Mouse (Mus musculus): ENCODE data around the gene Gm49325. TPM values are rescaled to one million over a fixed set of nuclear protein-coding genes. Genes with fewer than 3 reads are reported as not detected.
A peak's percentile ranks its signal among the peaks of the same experiment; 100 is the strongest.

The Gm49325 gene
- polyA plus RNA-seq, 1 experiment from 2014 or later: 7.1 TPM

GRCm38 (mm10) chr10:77573162-77573561, 32.8 kb upstream of the Gm49325 start:
- 76% methylated on average over 1 of the region's 1 CpGs for WGBS
- ATAC-seq (ENCODE audit: insufficient number of reproducible peaks, insufficient read depth, low FRiP score, low TSS enrichment): no peak

GRCm38 (mm10) chr10:77580027-77580920, 25.7 kb upstream of the Gm49325 start:
- Histone ChIP-seq H3K27ac (no peak overlapping the region), H3K9me3 (no peaks in the 10 kb centered on the region), H3K27me3 (no peaks in the 10 kb centered on the region), H3K4me3 (no peak overlapping the region), H3K36me3 (no peaks in the 10 kb centered on the region), H3K9ac (no peak overlapping the region), H3K4me2 (replicated peaks) (no peak overlapping the region), H3K4me1 (peaks cover 23% of the 10 kb centered on the region)
- 61% methylated on average over 10 of the region's 10 CpGs for WGBS
- no peak for ATAC-seq (ENCODE audit: insufficient number of reproducible peaks, insufficient read depth, low FRiP score, low TSS enrichment)

More at GRCm38 (mm10) chr10:77573162-77573561, 32.8 kb upstream of the Gm49325 start:
- H3K27ac ChIP-seq: no peak overlapping the region
- H3K27me3 ChIP-seq: no peaks in the 10 kb centered on the region
- no peaks in the 10 kb centered on the region for H3K9me3 ChIP-seq
- H3K4me3 ChIP-seq: no peak overlapping the region
- H3K36me3 ChIP-seq: no peaks in the 10 kb centered on the region
- H3K9ac ChIP-seq: no peak overlapping the region
- no peak overlapping the region for H3K4me2 ChIP-seq (replicated peaks)
- H3K4me1 ChIP-seq: 0 out of 2 replicates have a peak, but pooled peaks cover 2% of the 10 kb centered on the region

GRCm38 (mm10) chr10:77581023-77581407, 25.0 kb upstream of the Gm49325 start:
- Histone ChIP-seq H3K27me3 (no peaks in the 10 kb centered on the region), H3K4me1 (peaks cover 23% of the 10 kb centered on the region), H3K4me3 (peak overlapping the region; percentile 81), H3K4me2 (replicated peaks) (peak overlapping the region; percentile 77), H3K27ac (peak overlapping the region; percentile 90), H3K36me3 (no peaks in the 10 kb centered on the region), H3K9ac (peak overlapping the region; percentile 85), H3K9me3 (no peaks in the 10 kb centered on the region)
- no peak for ATAC-seq (ENCODE audit: insufficient number of reproducible peaks, insufficient read depth, low FRiP score, low TSS enrichment)
- WGBS: 9% methylated on average over 8 of the region's 8 CpGs

- no peaks in the 10 kb centered on the region for H3K27me3 ChIP-seq
- peaks cover under 1% of the 10 kb centered on the region; the same call in 1 of the 2 replicates for H3K36me3 ChIP-seq
- under 1% methylated on average over 64 of the region's 64 CpGs for WGBS
- H3K27ac ChIP-seq: peak within 1 kb of the TSS; percentile 90
- H3K9me3 ChIP-seq: no peaks in the 10 kb centered on the region
- H3K4me1 ChIP-seq: peaks cover 23% of the 10 kb centered on the region
- peak within 1 kb of the TSS; percentile 85 for H3K9ac ChIP-seq
- peak within 1 kb of the TSS; percentile 77 for H3K4me2 ChIP-seq (replicated peaks)
- peak; percentile 97 for ATAC-seq (ENCODE audit: insufficient number of reproducible peaks, insufficient read depth, low FRiP score, low TSS enrichment)
- H3K4me3 ChIP-seq: peak within 1 kb of the TSS; percentile 81
These were observed 24.4 kb upstream of the Gm49325 start, which contains the start of gene Pttg1ip for GRCm38 (mm10) chr10:77581408-77582284. Pttg1ip (plus strand) TSS chr10:77581720.

GRCm38 (mm10) chr10:77582285-77582618, 23.7 kb upstream of the Gm49325 start:
- no peak for ATAC-seq (ENCODE audit: insufficient number of reproducible peaks, insufficient read depth, low FRiP score, low TSS enrichment)
- Histone ChIP-seq H3K4me2 (replicated peaks) (peak overlapping the region; percentile 77), H3K4me3 (peak overlapping the region; percentile 81), H3K36me3 (peaks cover 7% of the 10 kb centered on the region; the same call in 1 of the 2 replicates), H3K27me3 (no peaks in the 10 kb centered on the region), H3K4me1 (peaks cover 23% of the 10 kb centered on the region), H3K9me3 (no peaks in the 10 kb centered on the region), H3K9ac (peak overlapping the region; percentile 85), H3K27ac (peak overlapping the region; percentile 90; the same call in 1 of the 2 replicates)
- WGBS: 16% methylated on average over 8 of the region's 8 CpGs

- H3K4me2 ChIP-seq (replicated peaks): no peak overlapping the region
- H3K36me3 ChIP-seq: peaks cover 23% of the 10 kb centered on the region
- H3K9me3 ChIP-seq: no peaks in the 10 kb centered on the region
- 0 out of 2 replicates have a peak overlapping the region, but pooled peaks have one; percentile 0 for H3K4me3 ChIP-seq
- no peak overlapping the region for H3K27ac ChIP-seq
- H3K4me1 ChIP-seq: peaks cover 23% of the 10 kb centered on the region
- no peak overlapping the region for H3K9ac ChIP-seq
- no peak for ATAC-seq (ENCODE audit: insufficient number of reproducible peaks, insufficient read depth, low FRiP score, low TSS enrichment)
- no peaks in the 10 kb centered on the region for H3K27me3 ChIP-seq
- 79% methylated on average over 10 of the region's 10 CpGs for WGBS
These were observed 22.1 kb upstream of the Gm49325 start for GRCm38 (mm10) chr10:77583795-77584422.

GRCm38 (mm10) chr10:77586637-77587036, 19.4 kb upstream of the Gm49325 start:
- no peak overlapping the region for H3K4me3 ChIP-seq
- ATAC-seq (ENCODE audit: insufficient number of reproducible peaks, insufficient read depth, low FRiP score, low TSS enrichment): no peak
- no peaks in the 10 kb centered on the region for H3K27me3 ChIP-seq
- H3K4me2 ChIP-seq (replicated peaks): no peak overlapping the region
- 87% methylated on average over 3 of the region's 3 CpGs for WGBS
- H3K9me3 ChIP-seq: no peaks in the 10 kb centered on the region
- H3K36me3 ChIP-seq: peaks cover 46% of the 10 kb centered on the region
- peaks cover 18% of the 10 kb centered on the region for H3K4me1 ChIP-seq
- no peak overlapping the region for H3K27ac ChIP-seq
- no peak overlapping the region for H3K9ac ChIP-seq

GRCm38 (mm10) chr10:77587091-77587775, 18.8 kb upstream of the Gm49325 start:
- H3K9me3 ChIP-seq: no peaks in the 10 kb centered on the region
- no peak overlapping the region for H3K27ac ChIP-seq
- H3K9ac ChIP-seq: no peak overlapping the region
- H3K4me1 ChIP-seq: peaks cover 17% of the 10 kb centered on the region
- ATAC-seq (ENCODE audit: insufficient number of reproducible peaks, insufficient read depth, low FRiP score, low TSS enrichment): no peak
- 86% methylated on average over 6 of the region's 6 CpGs for WGBS
- no peak overlapping the region for H3K4me2 ChIP-seq (replicated peaks)
- H3K36me3 ChIP-seq: peaks cover 52% of the 10 kb centered on the region
- H3K27me3 ChIP-seq: no peaks in the 10 kb centered on the region
- H3K4me3 ChIP-seq: no peak overlapping the region

- ATAC-seq (ENCODE audit: insufficient number of reproducible peaks, insufficient read depth, low FRiP score, low TSS enrichment): no peak
- WGBS: 91% methylated on average over 2 of the region's 2 CpGs
- Histone ChIP-seq H3K27me3 (no peaks in the 10 kb centered on the region), H3K9me3 (no peaks in the 10 kb centered on the region), H3K4me3 (no peak overlapping the region), H3K27ac (no peak overlapping the region), H3K36me3 (peaks cover 59% of the 10 kb centered on the region), H3K9ac (no peak overlapping the region), H3K4me1 (peaks cover 9% of the 10 kb centered on the region), H3K4me2 (replicated peaks) (no peak overlapping the region)
These were observed 18.0 kb upstream of the Gm49325 start for GRCm38 (mm10) chr10:77588036-77588435.

GRCm38 (mm10) chr10:77589117-77589516, 16.9 kb upstream of the Gm49325 start:
- H3K9ac ChIP-seq: no peak overlapping the region
- H3K4me3 ChIP-seq: no peak overlapping the region
- no peak for ATAC-seq (ENCODE audit: insufficient number of reproducible peaks, insufficient read depth, low FRiP score, low TSS enrichment)
- H3K27me3 ChIP-seq: no peaks in the 10 kb centered on the region
- no peak overlapping the region for H3K4me2 ChIP-seq (replicated peaks)
- no peaks in the 10 kb centered on the region for H3K9me3 ChIP-seq
- no peak overlapping the region for H3K27ac ChIP-seq
- WGBS: 79% methylated on average over 7 of the region's 7 CpGs
- H3K36me3 ChIP-seq: peaks cover 70% of the 10 kb centered on the region
- H3K4me1 ChIP-seq: no peaks in the 10 kb centered on the region

GRCm38 (mm10) chr10:77589749-77590148, 16.2 kb upstream of the Gm49325 start:
- 79% methylated on average over 8 of the region's 8 CpGs for WGBS
- Histone ChIP-seq H3K27me3 (no peaks in the 10 kb centered on the region), H3K4me2 (replicated peaks) (no peak overlapping the region), H3K9ac (no peak overlapping the region), H3K27ac (no peak overlapping the region), H3K4me3 (no peak overlapping the region), H3K36me3 (peaks cover 77% of the 10 kb centered on the region), H3K4me1 (no peaks in the 10 kb centered on the region), H3K9me3 (no peaks in the 10 kb centered on the region)
- 0 out of 2 replicates have a peak, but pooled peaks have one; percentile 41 for ATAC-seq (ENCODE audit: insufficient number of reproducible peaks, insufficient read depth, low FRiP score, low TSS enrichment)
